Mouse (Mus musculus) CH12.LX (cell line): ENCODE results near the gene Exosc10.

ENCODE experiments used
- CTCF ChIP-seq, 2 experiments: IDR thresholded peaks in 1 of 2; conservative IDR thresholded peaks in 1 of 2; 2 replicates each; pipeline ENCODE4 v1.5.1; 2011 to 2012; ENCODE audit warnings: low read depth in 2 of 2, low read length in 2 of 2, improper control_type of control experiment in 1 of 2, inconsistent platforms in 1 of 2, mild to moderate bottlenecking in 1 of 2, moderate library complexity in 1 of 2
- E2F4 ChIP-seq: IDR thresholded peaks from 2 replicates; pipeline ENCODE4 v1.6.1; 2011; ENCODE audit warnings: low read depth, low read length, improper control_type of control experiment; ENCODE audit not compliant: insufficient replicate concordance
- EP300 ChIP-seq: IDR thresholded peaks from 2 replicates; pipeline ENCODE4 v1.6.1; 2011; ENCODE audit warnings: low read length, improper control_type of control experiment
- HCFC1 ChIP-seq: IDR thresholded peaks from 2 replicates; pipeline ENCODE4 v1.6.1; 2012; ENCODE audit warnings: low read depth, mild to moderate bottlenecking, inconsistent platforms, low read length, improper control_type of control experiment
- MAZ ChIP-seq: IDR thresholded peaks from 2 replicates; pipeline ENCODE4 v1.6.1; 2012; ENCODE audit warnings: low read depth, mild to moderate bottlenecking, inconsistent platforms, low read length, improper control_type of control experiment, moderate library complexity
- MYC ChIP-seq: IDR thresholded peaks from 2 replicates; pipeline ENCODE4 v1.6.1; 2011; ENCODE audit warnings: low read depth, mild to moderate bottlenecking, improper control_type of control experiment, low read length
- NELFE ChIP-seq: IDR thresholded peaks from 2 replicates; pipeline ENCODE4 v1.6.1; 2011; ENCODE audit warnings: low read depth, low read length, improper control_type of control experiment
- POLR2A ChIP-seq: IDR thresholded peaks from 2 replicates; pipeline ENCODE4 v1.6.1; 2011; ENCODE audit warnings: low read depth, mild to moderate bottlenecking, improper control_type of control experiment, low read length
- POLR2AphosphoS2 ChIP-seq: IDR thresholded peaks from 2 replicates; pipeline ENCODE4 v1.6.1; 2011; ENCODE audit warnings: low read depth, low read length, improper control_type of control experiment
- SIN3A ChIP-seq: IDR thresholded peaks from 2 replicates; pipeline ENCODE4 v1.6.1; 2012; ENCODE audit warnings: low read length, improper control_type of control experiment, inconsistent platforms
- ZNF384 ChIP-seq: IDR thresholded peaks from 2 replicates; pipeline ENCODE4 v1.6.1; 2012; ENCODE audit warnings: low read depth, low read length, improper control_type of control experiment, inconsistent platforms

GRCm38 (mm10) chr4:148588793-148589192 is 30.6 kb downstream of the Exosc10 start:
- TF ChIP-seq MAZ (no peak), CTCF (conservative IDR thresholded peaks at IDR 0.05 in 1 of 2, IDR thresholded peaks at IDR 0.05 in 1 of 2; ENCODE audit: low read depth in 2 of 2, low read length in 2 of 2) (no peak), MYC (no peak), HCFC1 (no peak), EP300 (no peak), POLR2AphosphoS2 (no peak), POLR2A (no peak), ZNF384 (no peak), SIN3A (no peak), NELFE (no peak), E2F4 (no peak)
